Mouse (Mus musculus) megakaryocyte-erythroid progenitor cell, adult 5 weeks (primary cell): ENCODE results near the gene Dram1. TPM values are rescaled to one million over a fixed set of nuclear protein-coding genes. Genes with fewer than 3 reads are reported as not detected.

Experiments
- polyA plus RNA-seq: library from polyadenylated mRNA; stranded (reverse); fragments of >175 nt; gene quantifications from 2 replicates; pipeline ENCODE4 v1.2.3, GENCODE M21; 2012

Dram1 gene
- polyA plus RNA-seq, result 2.1 and 2.6 TPM in 2 replicates

DNA sequence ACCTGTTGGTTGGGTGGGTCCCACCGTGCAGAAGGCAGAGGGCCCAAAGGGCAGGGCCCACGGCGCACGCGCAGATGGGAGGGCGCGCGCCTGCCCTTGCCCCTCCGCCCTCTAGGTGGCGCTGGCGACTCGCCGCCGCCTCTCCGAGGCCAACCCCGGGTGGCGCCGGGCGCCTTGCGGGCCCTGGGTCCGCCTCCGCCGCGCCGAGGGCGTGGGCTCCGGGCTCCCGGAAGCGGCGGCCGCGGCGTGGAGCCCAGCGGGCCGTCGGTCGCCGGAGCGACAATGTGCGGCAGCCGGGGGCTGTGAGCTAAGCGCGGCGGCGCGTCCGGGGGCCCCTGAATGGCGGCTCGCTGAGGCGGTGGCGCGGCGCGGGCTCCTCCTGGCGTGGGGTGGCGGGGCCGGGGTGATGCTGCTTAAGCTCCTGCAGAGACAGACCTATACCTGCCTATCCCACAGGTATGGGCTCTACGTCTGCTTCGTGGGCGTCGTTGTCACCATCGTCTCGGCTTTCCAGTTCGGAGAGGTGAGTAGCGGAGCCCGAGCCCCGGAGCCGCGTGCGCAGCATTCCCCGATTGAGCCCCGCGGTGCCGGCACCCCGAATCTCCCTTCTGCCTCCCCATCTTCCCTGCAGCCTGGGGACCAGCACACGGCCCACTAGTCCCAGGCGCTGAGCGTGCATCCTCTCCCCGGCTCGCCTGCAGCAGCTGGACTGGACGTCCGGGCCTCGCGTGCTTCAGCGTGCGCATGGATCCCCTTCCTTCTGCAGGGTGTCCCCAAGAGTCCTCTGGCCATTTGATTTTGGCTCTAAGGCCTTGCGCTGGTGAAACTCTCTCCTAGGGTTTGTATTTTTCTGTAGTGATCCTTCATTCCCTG lies at the start of gene Dram1, which contains the start of gene Gnptab:
TSS of gene Dram1 (minus strand) at position 68 of the 873 bp plus-strand sequence.
TSS of gene Gnptab (plus strand) at position 120 of the 873 bp plus-strand sequence.

Other genes starting within 250 kb of the Dram1 start
- gene Parpbp, start 232.1 kb downstream of the Dram1 start, polyA plus RNA-seq, result 0.63 and 0.68 TPM in 2 replicates
- 2.2 and 3.0 TPM in 2 replicates for gene Nup37, start 232.1 kb downstream of the Dram1 start, polyA plus RNA-seq
- 20.5 and 22.0 TPM in 2 replicates for gene Washc3, start 178.0 kb downstream of the Dram1 start, polyA plus RNA-seq
- gene Gnptab, start 52 bp upstream of the Dram1 start, polyA plus RNA-seq, result 5.7 and 6.2 TPM in 2 replicates
- gene Sycp3, start 80.5 kb upstream of the Dram1 start, polyA plus RNA-seq, result 0.08 TPM in 1 of 2 replicates, not detected in the other
- 14.5 and 27.0 TPM in 2 replicates for gene Chpt1, start 125.0 kb upstream of the Dram1 start, polyA plus RNA-seq
- gene Mybpc1, start 226.1 kb upstream of the Dram1 start, polyA plus RNA-seq, result 0.07 TPM in 1 of 2 replicates, not detected in the other